Mouse (Mus musculus): Measurements from ENCODE around the gene Cdc34. TPM values are rescaled to one million over a fixed set of nuclear protein-coding genes. Genes with fewer than 3 reads are reported as not detected.
A peak's percentile ranks its signal among the peaks of the same experiment; 100 is the strongest.

The Cdc34 gene
- 10 to 100 TPM; 75.9 to 78.0 TPM for total RNA-seq (2021)

DNA sequence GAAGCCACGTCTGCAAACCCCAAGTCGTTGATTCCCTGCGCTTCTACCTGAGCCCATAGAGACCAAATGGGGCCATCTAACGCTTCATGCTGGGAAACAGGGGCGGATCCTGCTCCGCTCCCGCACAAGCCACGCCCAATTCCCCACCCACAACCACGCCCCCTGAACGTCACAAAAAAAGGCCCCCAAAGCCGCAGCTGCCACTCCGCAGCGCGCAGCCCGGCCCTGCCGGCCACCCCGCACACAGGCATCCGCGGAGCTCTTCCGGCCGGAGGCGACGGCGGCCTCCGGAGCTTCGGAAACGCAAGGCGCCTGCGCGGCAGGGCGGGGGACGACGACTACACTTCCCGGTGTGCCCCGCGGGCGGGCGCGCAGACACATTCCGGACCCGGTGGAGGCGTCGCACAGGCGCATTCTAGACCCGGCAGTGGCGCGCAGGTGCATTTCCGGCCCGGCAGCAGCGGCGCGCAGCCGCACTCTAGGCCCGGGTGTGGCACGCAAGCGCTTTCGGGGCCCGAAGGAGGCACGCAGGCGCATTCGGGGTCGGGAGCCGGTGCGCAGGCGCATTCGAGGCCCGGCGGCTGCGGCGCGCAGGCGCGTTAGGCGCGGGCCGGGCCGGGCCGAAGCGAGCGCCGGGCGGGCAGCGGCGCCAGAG, at the start of gene Cdc34:
TSS of gene Cdc34 (plus strand) at position 605 of the 655 bp plus-strand sequence.
- intact Hi-C loops (cut with DNase I): loop anchor here (1.0 to 10.0 kb wide), 2 partner anchors 12 to 1873 kb away; partner anchors contain the start of genes Aes and Tpgs1
- DNase-seq (ENCODE audit: low spot score in 2 of 2): peak; percentile 100

- peak in 1 of 2 experiments; percentile 76 for DNase-seq (ENCODE audit: low spot score in 2 of 2)
- intact Hi-C loops (cut with DNase I): no loop called here
Observed at GRCm38 (mm10) chr10:79633006-79633777, 48.8 kb upstream of the Cdc34 start.

GRCm38 (mm10) chr10:79636287-79636686, 45.7 kb upstream of the Cdc34 start:
- DNase-seq (ENCODE audit: low spot score in 2 of 2): no peak
- intact Hi-C loops (cut with DNase I): no loop called here

DNA sequence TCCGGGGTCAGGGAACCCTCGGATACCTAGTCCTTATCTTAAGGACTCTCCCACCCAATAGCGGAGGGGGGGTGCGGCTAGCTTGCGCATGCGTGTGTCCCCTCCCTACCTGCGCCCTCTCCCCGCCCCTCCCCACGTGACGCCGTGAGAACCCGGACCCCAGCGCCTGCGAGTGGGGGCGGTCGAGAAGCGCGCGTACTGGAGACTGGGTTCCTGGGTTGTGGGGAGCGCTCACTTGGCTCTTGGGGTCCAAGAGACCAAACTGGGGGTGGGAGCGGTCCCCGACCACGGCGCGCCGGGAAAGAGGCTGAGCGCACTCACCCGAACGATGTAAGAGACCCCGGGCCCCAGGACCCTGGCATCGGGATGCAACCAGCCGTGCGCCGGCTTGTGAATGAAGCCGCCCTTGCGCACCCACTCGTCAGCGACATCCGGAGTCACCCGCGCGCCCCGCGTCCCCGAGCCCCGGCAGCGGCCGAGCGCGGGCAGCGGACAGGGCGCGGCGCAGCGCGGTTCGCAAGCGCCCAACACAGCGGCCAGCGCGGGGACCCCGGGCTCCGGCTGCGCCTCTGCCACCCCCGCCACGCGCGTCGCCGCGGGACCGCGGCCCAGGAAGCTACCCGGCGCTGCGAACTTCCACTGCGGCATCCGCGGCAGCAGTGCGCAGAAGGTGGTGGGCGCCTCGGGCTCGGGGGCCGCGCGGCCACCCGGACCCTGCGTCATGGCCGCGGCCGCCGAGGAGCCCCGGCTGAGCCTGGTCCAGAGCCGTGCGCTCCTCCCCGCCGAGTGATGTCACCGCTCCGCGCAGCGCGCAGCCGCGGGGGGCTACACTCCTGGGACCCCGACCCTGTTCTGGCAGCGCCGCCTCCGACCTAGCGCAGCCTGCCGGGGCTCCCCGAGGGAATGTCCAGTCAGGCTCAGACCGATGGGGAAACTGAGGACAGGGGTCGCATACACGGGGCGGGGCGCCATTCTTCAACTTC, 44.6 kb upstream of the Cdc34 start, which contains the start of gene Shc2:
TSS of gene Shc2 (minus strand) at position 791 of the 983 bp plus-strand sequence.
- intact Hi-C loops (cut with DNase I): no loop called here
- DNase-seq (ENCODE audit: low spot score in 2 of 2): peak; percentile 83 to 91

DNA sequence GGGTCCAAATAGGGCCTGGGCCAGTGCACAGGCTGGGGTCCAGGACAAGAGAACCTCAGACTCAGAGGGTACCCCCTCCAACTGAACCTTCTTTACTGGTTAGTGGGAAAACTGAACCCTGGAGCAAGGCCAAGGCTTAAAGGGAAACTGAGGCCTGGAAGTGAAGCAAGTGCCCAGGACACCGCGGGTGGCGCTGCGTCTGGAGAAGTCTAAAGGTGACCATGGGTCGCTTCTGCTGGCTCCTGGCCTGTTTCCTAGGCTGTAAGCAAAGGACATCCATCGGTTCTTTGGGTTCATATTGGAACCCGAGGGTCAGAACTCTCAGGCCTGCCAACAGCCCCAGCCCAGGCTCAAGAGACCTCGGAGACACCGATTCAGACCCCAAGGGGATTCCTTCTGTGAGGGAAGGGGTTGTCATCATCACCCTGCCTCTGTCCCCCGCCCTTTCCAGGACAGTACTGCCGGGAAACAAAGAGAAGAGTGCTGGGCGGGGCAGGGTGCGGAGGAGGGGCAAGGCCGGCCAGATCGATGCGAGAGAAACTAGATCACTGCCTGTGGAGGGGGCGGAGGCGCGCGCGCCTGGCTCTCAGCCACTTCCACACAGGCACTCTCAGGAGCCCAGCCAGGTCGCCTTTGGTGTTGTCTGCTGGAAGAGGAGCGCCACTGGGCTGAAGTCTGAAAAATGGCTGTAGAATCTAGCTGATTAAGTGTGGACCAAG, 43.4 kb upstream of the Cdc34 start:
- peak; percentile 54 to 82 for DNase-seq (ENCODE audit: low spot score in 2 of 2)
- intact Hi-C loops (cut with DNase I): no loop called here

DNA sequence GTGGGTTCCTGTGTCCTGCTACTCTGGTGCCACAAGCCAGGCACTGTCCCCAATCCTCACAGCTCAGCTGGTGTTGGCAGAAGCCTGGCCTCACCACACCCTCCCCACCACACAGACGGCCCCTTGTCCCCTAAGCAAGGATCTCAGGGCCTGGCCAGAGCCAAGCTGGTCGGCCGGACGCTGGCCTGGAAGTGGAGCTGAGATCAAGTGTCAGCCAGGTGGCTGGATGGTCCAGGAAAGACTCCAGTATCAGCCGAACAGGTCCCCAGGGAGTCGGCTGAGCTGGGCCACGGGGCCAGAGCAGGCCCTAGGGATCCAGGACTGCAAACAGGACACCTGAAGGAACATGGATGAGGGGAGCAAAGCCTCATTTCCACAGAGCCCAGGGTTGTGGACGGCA, 36.3 kb upstream of the Cdc34 start, which contains the start of gene Odf3l2:
TSS of gene Odf3l2 (minus strand) at position 28 of the 400 bp plus-strand sequence.
- intact Hi-C loops (cut with DNase I): no loop called here

DNA sequence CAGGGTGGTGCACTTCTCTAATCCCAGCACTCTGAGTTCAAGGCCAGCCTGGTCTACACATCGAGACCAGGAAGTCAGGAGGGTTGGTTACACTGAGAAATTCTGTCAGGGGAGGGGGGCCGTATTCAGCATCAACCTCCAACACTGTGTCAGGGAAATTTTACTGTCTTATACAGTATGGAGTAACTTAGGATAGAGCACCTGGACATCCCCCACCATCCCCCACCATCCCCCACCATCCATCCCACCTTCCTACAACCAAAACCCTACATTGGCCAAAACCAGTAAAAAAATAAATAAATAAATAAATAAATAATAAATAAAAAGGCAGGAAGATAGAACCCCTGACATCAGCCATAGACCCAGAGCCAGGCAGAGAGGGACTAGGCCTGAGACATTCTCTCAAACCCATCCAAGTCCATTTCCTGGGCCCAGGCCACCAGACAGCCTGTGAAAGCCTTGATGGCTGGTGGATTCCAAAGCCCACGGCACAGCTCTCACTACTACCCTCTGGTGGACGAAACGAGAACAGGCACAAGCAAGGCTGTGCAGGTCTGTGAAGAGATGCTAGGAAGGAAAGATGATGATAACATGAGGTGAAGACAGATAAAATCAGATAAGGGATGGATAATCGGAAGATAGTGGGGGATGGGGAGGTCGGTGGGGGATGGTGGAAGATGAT, 32.8 kb upstream of the Cdc34 start:
- intact Hi-C loops (cut with DNase I): loop anchor here (1.0 kb wide), 1 partner anchor 54 kb away; no protein-coding TSS in a partner anchor
- DNase-seq (ENCODE audit: low spot score in 2 of 2): peak; percentile 82 to 87

More for the DNA sequence above, 36.3 kb upstream of the Cdc34 start, which contains the start of gene Odf3l2:
- DNase-seq (ENCODE audit: low spot score in 2 of 2): no peak

DNA sequence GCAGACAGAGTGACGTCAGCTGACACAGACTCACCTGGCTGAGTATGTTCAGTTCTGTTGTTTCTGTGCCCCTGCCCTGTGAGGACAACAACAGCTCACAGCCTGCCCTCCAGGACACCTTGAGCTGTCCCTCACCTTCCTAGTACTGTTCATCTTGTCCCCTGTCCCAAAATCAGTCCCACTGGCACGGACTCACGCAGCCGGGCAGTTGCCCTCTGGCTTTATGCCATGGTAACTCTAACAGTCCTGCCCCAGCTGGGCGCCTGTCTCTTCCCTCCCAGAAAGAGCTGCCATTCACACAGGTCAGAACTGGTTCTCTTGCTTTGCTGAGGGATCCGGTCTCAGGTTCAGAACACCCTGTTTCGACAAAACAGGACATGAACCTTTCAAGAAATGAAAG, 29.2 kb upstream of the Cdc34 start:
- no peak for DNase-seq (ENCODE audit: low spot score in 2 of 2)
- intact Hi-C loops (cut with DNase I): no loop called here

DNA sequence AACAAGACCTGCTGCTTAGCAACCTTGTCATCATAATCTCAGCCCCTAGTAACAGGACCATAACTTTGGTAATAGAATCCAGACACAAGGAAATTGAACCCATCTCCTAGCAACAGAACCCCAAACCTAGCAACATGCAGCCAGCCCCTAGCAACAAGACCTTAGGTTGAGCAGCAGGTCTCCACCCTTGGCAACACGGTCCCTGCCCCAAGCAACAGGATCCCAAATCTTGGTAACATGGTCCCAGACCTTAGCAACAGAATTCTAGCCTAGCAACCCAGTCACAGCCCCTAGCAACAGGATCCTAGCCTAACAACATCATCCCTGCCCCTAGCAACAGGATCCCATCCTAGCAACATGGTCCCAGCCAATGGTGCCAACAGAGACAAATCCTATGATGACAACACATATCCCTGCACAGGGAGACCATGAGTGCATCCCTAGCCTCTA, 27.0 kb upstream of the Cdc34 start:
- intact Hi-C loops (cut with DNase I): no loop called here
- peak; percentile 47 to 56 for DNase-seq (ENCODE audit: low spot score in 2 of 2)

DNA sequence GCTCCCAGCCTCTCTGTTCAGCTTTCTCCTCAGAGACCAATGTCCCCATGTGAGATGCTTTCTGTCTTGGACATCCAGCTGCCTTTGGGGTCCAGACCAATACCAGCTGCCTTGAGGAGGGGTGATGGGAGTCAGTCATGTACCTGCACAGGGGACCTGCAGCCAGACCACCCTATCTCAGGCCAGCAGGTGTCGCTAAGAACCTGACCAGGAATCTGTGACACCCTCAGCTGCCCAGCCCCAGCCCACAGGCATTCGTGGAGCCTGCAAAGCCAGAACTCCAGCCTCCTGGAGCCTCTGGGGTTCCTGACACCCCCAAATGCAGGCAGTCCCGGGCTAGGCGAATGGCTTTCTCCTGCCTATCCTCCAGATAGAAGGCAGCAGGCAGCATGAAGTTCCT, 23.2 kb upstream of the Cdc34 start:
- DNase-seq (ENCODE audit: low spot score in 2 of 2): no peak
- intact Hi-C loops (cut with DNase I): no loop called here

- intact Hi-C loops (cut with DNase I): no loop called here
Observed at GRCm38 (mm10) chr10:79660298-79660697, 21.7 kb upstream of the Cdc34 start.

GRCm38 (mm10) chr10:79661861-79662260, 20.1 kb upstream of the Cdc34 start:
- DNase-seq (ENCODE audit: low spot score in 2 of 2): no peak
- intact Hi-C loops (cut with DNase I): no loop called here

More at GRCm38 (mm10) chr10:79660298-79660697, 21.7 kb upstream of the Cdc34 start:
- DNase-seq (ENCODE audit: low spot score in 2 of 2): no peak

DNA sequence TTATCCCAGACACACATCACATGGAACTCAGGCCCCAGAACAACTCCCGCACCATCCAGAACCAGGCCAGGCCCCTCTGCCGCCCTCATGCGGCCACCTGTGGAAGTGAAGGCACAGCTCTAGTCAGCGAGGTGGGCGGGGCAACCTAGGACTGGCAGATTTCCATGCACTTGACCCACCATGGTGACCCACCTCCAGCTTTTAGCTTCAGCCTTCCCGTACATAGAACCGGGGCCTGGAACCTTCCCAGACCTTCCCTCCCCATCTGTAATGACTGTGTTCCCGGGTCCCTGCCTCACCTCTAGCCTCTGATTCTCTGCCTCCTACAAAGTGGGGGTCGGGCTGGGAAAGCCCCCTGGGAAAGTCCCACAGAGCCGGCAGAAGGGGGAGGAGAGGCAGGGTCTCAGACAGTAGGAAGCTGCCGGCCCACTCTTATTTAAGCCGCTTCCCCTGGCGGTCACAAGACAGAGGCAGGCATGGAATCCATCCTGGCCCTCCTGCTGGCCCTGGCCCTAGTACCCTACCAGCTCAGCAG, 17.8 kb upstream of the Cdc34 start, which contains the start of gene Madcam1:
TSS of gene Madcam1 (plus strand) at position 429 of the 535 bp plus-strand sequence.
- peak; percentile 53 to 56 for DNase-seq (ENCODE audit: low spot score in 2 of 2)
- intact Hi-C loops (cut with DNase I): loop anchor here (1.0 kb wide), 1 partner anchor 69 kb away; no protein-coding TSS in a partner anchor

GRCm38 (mm10) chr10:79665051-79665450, 16.9 kb upstream of the Cdc34 start:
- DNase-seq (ENCODE audit: low spot score in 2 of 2): no peak
- intact Hi-C loops (cut with DNase I): no loop called here

DNA sequence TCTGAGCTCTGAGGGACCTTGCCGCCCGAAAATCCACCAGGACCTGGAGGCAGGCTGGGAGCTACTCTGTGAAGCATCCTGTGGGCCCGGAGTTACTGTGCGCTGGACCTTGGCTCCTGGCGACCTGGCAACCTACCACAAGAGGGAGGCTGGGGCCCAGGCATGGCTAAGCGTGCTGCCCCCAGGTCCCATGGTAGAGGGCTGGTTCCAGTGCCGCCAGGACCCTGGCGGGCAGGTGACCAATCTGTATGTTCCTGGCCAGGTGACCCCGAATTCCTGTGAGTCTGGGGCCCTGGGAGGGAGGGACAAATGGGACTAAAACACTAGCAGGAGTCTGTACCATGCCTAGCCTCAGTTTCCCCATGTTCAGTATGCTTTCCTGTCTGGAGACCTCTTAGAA, 15.5 kb upstream of the Cdc34 start:
- DNase-seq (ENCODE audit: low spot score in 2 of 2): no peak
- intact Hi-C loops (cut with DNase I): no loop called here

GRCm38 (mm10) chr10:79668076-79668475, 13.9 kb upstream of the Cdc34 start:
- intact Hi-C loops (cut with DNase I): no loop called here
- DNase-seq (ENCODE audit: low spot score in 2 of 2): no peak

- intact Hi-C loops (cut with DNase I): loop anchor here (1.0 kb wide), 2 partner anchors 12 to 72 kb away; no protein-coding TSS in a partner anchor
- DNase-seq (ENCODE audit: low spot score in 2 of 2): peak; percentile 93 to 96
Observed at GRCm38 (mm10) chr10:79668771-79669575, 13.0 kb upstream of the Cdc34 start, which contains the start of gene Tpgs1. Gene Tpgs1, plus strand, starts transcription at chr10:79669369.

Data from left cerebral cortex, postnatal 25 days (tissue).